Mouse (Mus musculus): ENCODE measurements at regions not wholly inside any gene's neighbourhood (a gene's known extent, or its start where the extent isn't known, plus 50 kb on each side); places are given as distances from the start of the nearest gene placed in this dataset.
A peak's percentile ranks its signal among the peaks of the same experiment; 100 is the strongest.

DNA sequence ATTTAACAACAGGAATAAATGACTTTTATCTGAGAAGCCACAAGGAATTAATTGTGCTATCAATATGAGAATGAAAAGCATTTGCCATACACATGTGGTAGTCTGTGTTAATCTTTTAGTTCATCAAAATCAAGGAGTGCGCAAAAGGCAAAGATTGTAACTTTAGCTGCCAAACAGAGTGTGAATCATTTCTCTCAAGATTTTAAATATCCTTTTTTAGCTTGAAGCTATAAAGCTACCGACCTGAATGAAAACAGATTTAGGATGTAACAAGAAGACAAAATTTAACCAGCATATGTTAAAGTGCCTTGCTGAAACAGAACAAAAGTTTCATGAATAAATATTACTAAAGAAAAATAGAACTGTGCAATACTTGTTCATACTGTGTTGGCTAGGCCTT lies 133.3 kb upstream of the Cdh10 start:
- DNase-seq (ENCODE audit: low spot score in 2 of 2) = no peak

DNA sequence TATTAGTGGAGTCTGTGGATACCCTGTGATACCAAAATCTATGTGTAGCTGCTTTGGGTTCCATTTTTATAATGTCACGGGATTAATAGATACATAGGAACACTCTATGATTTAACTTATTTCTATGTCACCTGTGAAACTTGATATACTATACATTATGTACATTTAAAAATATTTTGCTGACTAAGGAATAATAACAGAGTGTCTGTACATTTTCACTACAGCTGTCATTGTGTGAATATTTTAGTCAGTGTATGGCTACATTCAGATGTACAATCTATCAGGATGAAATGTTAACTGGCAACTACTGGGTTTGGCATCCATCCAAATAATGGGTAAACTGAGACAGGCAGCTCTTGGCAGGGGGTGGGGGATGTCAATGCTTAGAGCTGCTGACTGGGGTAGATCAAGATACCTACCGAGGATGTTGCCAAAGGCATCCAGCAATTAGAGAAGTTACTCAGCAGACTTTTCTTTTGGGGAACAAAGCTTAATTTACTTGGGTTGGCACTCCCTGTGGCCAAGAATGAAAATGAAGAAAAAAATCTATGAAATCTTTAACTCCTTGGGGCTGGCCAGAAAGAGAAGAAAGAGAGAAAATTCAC lies 122.0 kb upstream of the Cdh10 start:
- DNase-seq (ENCODE audit: low spot score in 2 of 2) = no peak

- peak in 1 of 2 experiments; percentile 14 for DNase-seq (ENCODE audit: low spot score in 2 of 2)
Measured at GRCm38 (mm10) chr15:18744266-18744665, 74.5 kb upstream of the Cdh10 start.

DNA sequence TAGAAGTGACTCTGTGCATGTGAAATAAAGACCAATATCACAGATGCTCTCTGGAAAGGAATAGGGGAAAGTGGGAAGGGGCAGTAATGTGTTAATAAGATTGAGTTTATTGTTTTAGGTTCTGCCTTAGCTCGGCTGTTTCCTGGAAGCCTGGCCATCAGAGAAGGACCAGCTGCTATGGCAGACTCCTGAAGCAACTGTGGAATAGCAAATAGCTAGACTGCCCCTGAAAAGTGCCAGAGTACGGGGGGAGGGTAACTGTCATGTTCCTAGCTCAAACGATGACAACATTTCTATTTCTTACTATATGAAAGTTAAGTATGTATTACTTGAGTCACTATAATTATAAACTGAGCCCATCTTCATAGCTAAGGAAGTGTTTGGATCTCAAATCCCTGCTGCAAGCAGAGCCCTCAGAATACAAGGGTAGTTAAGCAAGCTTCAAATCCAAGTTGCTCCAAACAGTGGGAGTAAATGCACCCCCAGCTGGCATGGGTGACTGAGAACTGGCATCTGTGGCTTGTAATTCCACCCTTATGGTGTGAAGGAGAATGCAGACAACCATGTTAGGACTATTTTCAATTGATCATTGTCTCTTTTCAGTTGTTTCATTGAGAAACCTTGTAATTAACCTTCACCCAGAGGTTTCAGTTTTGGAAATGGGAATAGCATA lies 70.0 kb upstream of the Cdh10 start:
- DNase-seq (ENCODE audit: low spot score in 2 of 2) = peak; percentile 6 to 20

Data from right cerebral cortex, postnatal 36 days (tissue).